Mouse (Mus musculus) bone marrow macrophage, adult 2 months (primary cell): ENCODE measurements around the gene Crb3.

Experiments
- CTCF ChIP-seq: IDR thresholded peaks from 2 replicates; pipeline ENCODE4 v1.5.1; 2012; ENCODE audit warnings: low read depth, mild to moderate bottlenecking, low read length, moderate library complexity
- POLR2A ChIP-seq: IDR thresholded peaks from 2 replicates; pipeline ENCODE4 v1.6.1; 2012; ENCODE audit warnings: mild to moderate bottlenecking, low read depth, low read length, borderline replicate concordance

DNA sequence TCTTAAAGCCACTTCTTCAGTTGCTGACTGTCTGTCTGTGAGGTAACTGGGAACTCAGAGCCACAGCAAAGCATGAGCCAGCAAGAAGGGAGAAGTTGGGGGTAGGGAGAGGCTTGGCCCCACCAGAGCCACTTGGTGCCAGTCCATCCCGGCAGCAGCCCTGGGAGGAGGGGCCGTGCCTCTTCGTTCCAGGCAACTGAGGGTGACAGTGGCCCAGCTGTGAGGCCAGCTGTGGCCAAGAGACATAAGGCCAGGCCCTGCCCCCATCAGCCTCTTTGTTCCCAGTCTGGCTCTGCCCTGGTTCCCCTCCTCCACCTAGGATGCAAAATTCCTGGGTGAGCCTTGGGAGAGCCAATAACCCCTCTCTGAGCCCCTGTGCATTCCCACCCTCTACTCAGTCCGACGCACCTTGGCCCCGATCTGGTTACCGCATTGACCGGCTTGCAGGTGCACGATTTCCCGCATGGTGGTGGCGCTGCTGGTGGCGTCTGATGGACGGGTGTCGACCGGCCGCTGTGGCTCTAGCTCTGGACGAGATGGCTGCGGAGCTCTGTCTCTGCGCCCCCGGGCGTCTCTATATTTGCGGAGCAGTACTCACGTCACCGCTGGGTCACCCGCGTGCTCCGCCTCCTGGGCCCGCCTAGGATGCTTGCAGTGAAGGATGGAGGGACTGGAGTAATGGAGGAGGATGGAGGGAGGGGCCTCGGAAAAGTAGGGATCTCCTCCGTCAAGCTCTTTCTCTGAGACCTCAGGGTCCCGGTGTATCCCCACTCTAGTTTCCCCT lies 28.3 kb downstream of the Crb3 start, which contains the start of gene Tubb4a:
- TF ChIP-seq CTCF: no peak
- TF ChIP-seq POLR2A: no peak
